Mouse (Mus musculus): ENCODE measurements around the gene Dlx3. TPM values are rescaled to one million over a fixed set of nuclear protein-coding genes. Genes with fewer than 3 reads are reported as not detected.
A peak's percentile ranks its signal among the peaks of the same experiment; 100 is the strongest.

Dlx3 gene
- total and polyA plus RNA-seq, 2 experiments from 2014 or later, result 0.14 TPM; not detected in 1

DNA sequence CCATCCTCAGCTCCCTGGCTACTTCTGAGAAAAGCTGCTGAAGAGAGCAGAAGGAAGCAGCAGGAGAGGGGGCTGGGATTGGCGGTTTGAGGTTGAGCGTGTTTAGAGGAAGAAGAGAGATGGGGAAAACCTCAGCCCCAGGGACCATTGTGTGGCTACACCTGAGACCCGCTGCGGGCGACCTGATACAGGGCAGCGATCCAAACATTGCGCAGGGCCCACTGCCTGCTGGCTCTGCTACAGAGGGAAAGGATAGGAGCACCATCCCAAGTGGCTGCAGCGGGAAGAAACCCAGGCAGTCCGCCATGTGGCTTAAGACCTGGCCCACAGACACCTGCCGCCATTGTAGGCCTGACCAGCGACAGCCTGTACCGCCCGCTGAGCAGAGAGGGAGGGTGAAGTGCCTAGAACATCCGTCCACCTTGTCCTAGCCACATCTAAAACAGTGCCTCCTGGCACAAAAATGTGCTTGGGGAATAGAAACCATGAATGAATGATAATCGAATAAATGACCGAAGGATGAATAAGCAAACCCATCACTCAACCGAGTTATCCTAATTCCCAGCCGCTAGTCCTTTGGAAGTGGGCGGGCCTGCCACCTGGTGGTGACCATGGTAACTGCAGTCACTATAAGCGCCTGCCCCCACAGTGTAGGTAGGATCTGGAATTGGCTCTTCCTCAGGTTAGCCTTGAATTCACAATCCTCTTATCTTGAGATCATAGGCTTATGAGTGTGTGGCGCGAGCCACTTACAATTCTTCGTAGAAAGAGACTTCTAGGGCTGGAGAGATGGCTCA is 13.3 kb upstream of the Dlx3 start:
- no peak overlapping the region for H3K27ac ChIP-seq (ENCODE audit: low read depth, low read length)
- peak; percentile 90 for DNase-seq
- 34% methylated on average over 23 of the region's 23 CpGs for WGBS
- peak; percentile 85 for ATAC-seq
- H3K4me2 ChIP-seq (ENCODE audit: low read depth), result peak overlapping the region; percentile 25
- no peaks in the 10 kb centered on the region for H3K9me3 ChIP-seq (ENCODE audit: low read length)
- peak; percentile 98 for TF ChIP-seq CTCF (IDR thresholded peaks at IDR 0.05; ENCODE audit: low read depth)
- H3K4me1 ChIP-seq (ENCODE audit: insufficient read depth), result 0 out of 2 replicates have a peak, but pooled peaks cover 4% of the 10 kb centered on the region
- no peak overlapping the region for H3K9ac ChIP-seq
- H3K27me3 ChIP-seq (ENCODE audit: insufficient read depth, low read length), result no peaks in the 10 kb centered on the region
- no peak overlapping the region for H3K4me3 ChIP-seq (ENCODE audit: low read depth, low read length)
- no peaks in the 10 kb centered on the region for H3K36me3 ChIP-seq (ENCODE audit: insufficient read depth)

DNA sequence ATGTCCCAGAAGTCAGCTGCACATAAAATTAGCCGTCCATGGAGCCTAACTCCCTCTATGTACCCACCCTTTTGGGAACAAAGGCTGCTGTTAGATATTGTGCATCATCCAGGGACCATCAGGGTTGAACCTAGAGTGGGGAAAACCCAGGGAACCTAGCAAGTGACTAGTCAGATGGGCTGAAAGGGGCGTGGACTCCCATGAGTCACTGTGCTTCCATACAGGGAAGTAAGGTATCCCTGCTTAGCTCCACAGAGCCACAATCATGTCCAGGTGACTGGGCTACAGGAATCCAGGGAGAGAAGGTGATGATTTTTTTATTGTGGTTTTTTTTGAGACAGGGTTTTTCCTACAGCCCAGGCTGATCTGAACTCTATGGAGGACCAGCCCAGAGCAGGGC is 10.9 kb upstream of the Dlx3 start:
- no peak overlapping the region for H3K27ac ChIP-seq (ENCODE audit: low read depth, low read length)
- H3K4me3 ChIP-seq (ENCODE audit: low read depth, low read length), result no peak overlapping the region
- H3K4me1 ChIP-seq (ENCODE audit: insufficient read depth), result 0 out of 2 replicates have a peak, but pooled peaks cover 4% of the 10 kb centered on the region
- WGBS, result 86% methylated on average over 2 of the region's 2 CpGs
- H3K9me3 ChIP-seq (ENCODE audit: low read length), result no peaks in the 10 kb centered on the region
- H3K4me2 ChIP-seq (ENCODE audit: low read depth), result no peak overlapping the region
- H3K27me3 ChIP-seq (ENCODE audit: insufficient read depth, low read length), result no peaks in the 10 kb centered on the region
- no peak overlapping the region for H3K9ac ChIP-seq
- ATAC-seq (no peak), DNase-seq (no peak)
- H3K36me3 ChIP-seq (ENCODE audit: insufficient read depth), result no peaks in the 10 kb centered on the region
- no peak for TF ChIP-seq CTCF (IDR thresholded peaks at IDR 0.05; ENCODE audit: low read depth)

DNA sequence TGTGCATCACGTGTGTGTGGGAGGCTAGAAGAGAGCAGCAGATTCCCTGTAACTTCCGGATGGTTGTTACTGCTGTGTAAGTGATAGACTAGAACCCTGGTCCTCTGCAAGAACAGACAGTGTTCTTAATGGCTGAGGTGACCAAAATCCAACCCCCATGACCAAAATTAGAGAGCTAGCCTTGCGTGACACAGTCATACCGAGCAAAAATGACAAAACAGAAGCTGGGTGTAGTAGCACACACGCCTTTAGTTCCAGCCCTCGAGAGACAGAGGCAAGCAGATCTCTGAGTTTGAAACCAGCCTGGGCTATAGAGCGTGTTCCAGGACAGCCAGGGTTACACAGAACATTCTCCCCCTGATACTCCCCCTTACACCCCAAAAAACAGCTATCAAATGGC is 9.8 kb upstream of the Dlx3 start:
- Histone ChIP-seq H3K9me3 (ENCODE audit: low read length) (no peaks in the 10 kb centered on the region), H3K36me3 (ENCODE audit: insufficient read depth) (no peaks in the 10 kb centered on the region), H3K9ac (no peak overlapping the region), H3K4me2 (ENCODE audit: low read depth) (no peak overlapping the region), H3K4me1 (ENCODE audit: insufficient read depth) (0 out of 2 replicates have a peak, but pooled peaks cover 4% of the 10 kb centered on the region), H3K4me3 (ENCODE audit: low read depth, low read length) (no peak overlapping the region), H3K27ac (ENCODE audit: low read depth, low read length) (no peak overlapping the region), H3K27me3 (ENCODE audit: insufficient read depth, low read length) (no peaks in the 10 kb centered on the region)
- no peak for TF ChIP-seq CTCF (IDR thresholded peaks at IDR 0.05; ENCODE audit: low read depth)
- no peak for ATAC-seq
- no peak for DNase-seq
- 91% methylated on average over 7 of the region's 7 CpGs for WGBS

DNA sequence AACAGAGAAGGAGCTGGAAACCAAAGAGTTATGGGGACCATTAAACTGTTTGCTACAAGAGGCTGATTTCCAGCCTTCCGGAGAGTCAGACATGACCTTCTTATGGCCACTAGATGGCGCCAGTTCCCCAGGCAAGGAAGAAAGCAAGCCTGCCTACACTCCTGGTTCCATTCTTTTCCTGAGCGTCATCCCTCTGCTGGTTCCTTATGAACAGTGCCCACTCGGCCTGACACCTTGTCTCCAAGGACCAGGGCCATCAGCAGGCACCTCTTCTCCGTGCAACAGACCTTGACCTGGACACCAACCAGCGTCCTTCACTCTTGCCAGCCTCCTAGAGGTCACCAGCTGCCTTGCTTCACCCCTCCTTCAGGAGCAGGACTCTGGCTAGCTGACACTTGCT is 2.9 kb upstream of the Dlx3 start:
- WGBS, result 5% methylated on average over 6 of the region's 6 CpGs
- ATAC-seq, result peak; percentile 88

DNA sequence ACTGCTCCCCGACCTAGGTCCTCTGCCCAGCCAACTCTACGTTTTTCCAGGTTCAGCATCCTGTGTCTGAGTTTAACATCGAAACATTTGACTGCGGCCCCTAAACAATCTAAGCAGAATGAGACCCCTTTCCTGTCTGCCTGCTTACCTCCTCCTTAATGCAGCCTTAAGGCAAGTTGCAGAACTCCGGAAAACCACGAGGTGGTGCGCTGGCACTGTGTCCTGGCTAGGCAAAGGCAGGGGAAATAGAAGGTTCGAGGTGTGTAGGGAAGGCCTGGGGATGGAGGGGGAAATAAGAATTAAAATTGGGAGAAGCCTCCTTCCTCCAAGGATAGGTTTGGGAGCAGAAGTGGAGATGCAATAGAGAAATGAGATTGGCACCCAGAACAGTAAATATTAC is 1.4 kb upstream of the Dlx3 start:
- DNase-seq (peak; percentile 87), ATAC-seq (peak; percentile 76)
- peak; percentile 97 for TF ChIP-seq CTCF (IDR thresholded peaks at IDR 0.05; ENCODE audit: low read depth)
- Histone ChIP-seq H3K9ac (no peak overlapping the region), H3K9me3 (ENCODE audit: low read length) (no peaks in the 10 kb centered on the region), H3K27ac (ENCODE audit: low read depth, low read length) (no peak overlapping the region), H3K4me1 (ENCODE audit: insufficient read depth) (no peaks in the 10 kb centered on the region), H3K4me3 (ENCODE audit: low read depth, low read length) (no peak overlapping the region), H3K27me3 (ENCODE audit: insufficient read depth, low read length) (peaks cover 56% of the 10 kb centered on the region), H3K36me3 (ENCODE audit: insufficient read depth) (no peaks in the 10 kb centered on the region), H3K4me2 (ENCODE audit: low read depth) (no peak overlapping the region)
- 2% methylated on average over 8 of the region's 8 CpGs for WGBS

More for the DNA sequence above, 2.9 kb upstream of the Dlx3 start:
- peaks cover 43% of the 10 kb centered on the region for H3K27me3 ChIP-seq (ENCODE audit: insufficient read depth, low read length)
- no peak overlapping the region for H3K9ac ChIP-seq
- H3K9me3 ChIP-seq (ENCODE audit: low read length), result no peaks in the 10 kb centered on the region
- no peak overlapping the region for H3K27ac ChIP-seq (ENCODE audit: low read depth, low read length)
- no peak overlapping the region for H3K4me3 ChIP-seq (ENCODE audit: low read depth, low read length)
- no peaks in the 10 kb centered on the region for H3K4me1 ChIP-seq (ENCODE audit: insufficient read depth)
- H3K36me3 ChIP-seq (ENCODE audit: insufficient read depth), result no peaks in the 10 kb centered on the region
- peak; percentile 92 for DNase-seq
- no peak overlapping the region for H3K4me2 ChIP-seq (ENCODE audit: low read depth)
- TF ChIP-seq CTCF (IDR thresholded peaks at IDR 0.05; ENCODE audit: low read depth), result peak; percentile 99

DNA sequence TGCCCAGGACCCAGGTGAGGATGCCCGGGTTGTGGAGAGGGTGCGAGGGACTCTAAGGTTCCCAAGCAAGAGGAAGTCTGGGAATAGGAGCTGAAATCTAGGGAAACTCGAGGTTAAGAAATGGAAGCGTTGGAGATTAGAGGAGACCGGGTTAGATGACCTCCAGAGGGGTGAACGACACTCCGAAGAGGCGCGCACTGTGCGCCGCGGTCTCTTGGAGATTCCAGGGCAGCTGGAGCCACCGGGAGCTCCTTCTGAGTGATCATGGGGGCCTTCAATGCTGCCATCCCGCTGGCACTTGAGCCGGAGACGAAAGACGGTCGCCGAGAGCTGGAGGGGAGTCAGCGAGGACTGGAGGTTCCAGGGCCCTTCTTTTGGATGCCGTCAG is 708 bp downstream of the Dlx3 start:
- DNase-seq, result no peak
- H3K36me3 ChIP-seq (ENCODE audit: insufficient read depth), result no peaks in the 10 kb centered on the region
- ATAC-seq, result no peak
- no peaks in the 10 kb centered on the region for H3K4me1 ChIP-seq (ENCODE audit: insufficient read depth)
- no peak for TF ChIP-seq CTCF (IDR thresholded peaks at IDR 0.05; ENCODE audit: low read depth)
- no peaks in the 10 kb centered on the region for H3K9me3 ChIP-seq (ENCODE audit: low read length)
- H3K9ac ChIP-seq, result no peak overlapping the region
- H3K27ac ChIP-seq (ENCODE audit: low read depth, low read length), result no peak overlapping the region
- peak overlapping the region; percentile 55; the same call in 1 of the 2 replicates for H3K4me2 ChIP-seq (ENCODE audit: low read depth)
- H3K4me3 ChIP-seq (ENCODE audit: low read depth, low read length), result peak overlapping the region; percentile 30; the same call in 1 of the 2 replicates
- WGBS, result under 1% methylated on average over 21 of the region's 21 CpGs
- peaks cover 71% of the 10 kb centered on the region for H3K27me3 ChIP-seq (ENCODE audit: insufficient read depth, low read length)
